Mouse (Mus musculus): ENCODE data around the gene Otx2.

Gene Otx2

GRCm38 (mm10) chr14:48673541-48673940 is at the start of gene Otx2:
Otx2 (minus strand) TSS chr14:48673819.
- DNase-seq (ENCODE audit: low spot score in 2 of 2), result no peak

- DNase-seq (ENCODE audit: low spot score in 2 of 2), result no peak
Observed at GRCm38 (mm10) chr14:48722763-48723162, 49.1 kb upstream of the Otx2 start.

GRCm38 (mm10) chr14:48719296-48719695 is 45.7 kb upstream of the Otx2 start:
- no peak for DNase-seq (ENCODE audit: low spot score in 2 of 2)

- no peak for DNase-seq (ENCODE audit: low spot score in 2 of 2)
Observed at GRCm38 (mm10) chr14:48717632-48718279, 44.1 kb upstream of the Otx2 start.

- DNase-seq (ENCODE audit: low spot score in 2 of 2), result no peak
Observed at GRCm38 (mm10) chr14:48716456-48716855, 42.8 kb upstream of the Otx2 start.

- no peak for DNase-seq (ENCODE audit: low spot score in 2 of 2)
Observed at GRCm38 (mm10) chr14:48710871-48711370, 37.3 kb upstream of the Otx2 start.

GRCm38 (mm10) chr14:48710062-48710870 is 36.6 kb upstream of the Otx2 start:
- DNase-seq (ENCODE audit: low spot score in 2 of 2), result no peak

- no peak for DNase-seq (ENCODE audit: low spot score in 2 of 2)
Observed at GRCm38 (mm10) chr14:48709371-48710061, 35.9 kb upstream of the Otx2 start.

GRCm38 (mm10) chr14:48707844-48708383 is 34.3 kb upstream of the Otx2 start:
- no peak for DNase-seq (ENCODE audit: low spot score in 2 of 2)

GRCm38 (mm10) chr14:48707391-48707790 is 33.8 kb upstream of the Otx2 start:
- no peak for DNase-seq (ENCODE audit: low spot score in 2 of 2)

GRCm38 (mm10) chr14:48700790-48701370 is 27.3 kb upstream of the Otx2 start:
- no peak for DNase-seq (ENCODE audit: low spot score in 2 of 2)

GRCm38 (mm10) chr14:48679590-48679989 is 6.0 kb upstream of the Otx2 start:
- DNase-seq (ENCODE audit: low spot score in 2 of 2), result no peak

GRCm38 (mm10) chr14:48678674-48679073 is 5.1 kb upstream of the Otx2 start:
- no peak for DNase-seq (ENCODE audit: low spot score in 2 of 2)

GRCm38 (mm10) chr14:48674036-48674831 is 615 bp upstream of the Otx2 start:
- no peak for DNase-seq (ENCODE audit: low spot score in 2 of 2)

GRCm38 (mm10) chr14:48672611-48673176 is 925 bp downstream of the Otx2 start:
- no peak for DNase-seq (ENCODE audit: low spot score in 2 of 2)

- DNase-seq (ENCODE audit: low spot score in 2 of 2), result no peak
Observed at GRCm38 (mm10) chr14:48671480-48672240, 2.0 kb downstream of the Otx2 start.

GRCm38 (mm10) chr14:48670761-48671479 is 2.7 kb downstream of the Otx2 start:
- no peak for DNase-seq (ENCODE audit: low spot score in 2 of 2)

GRCm38 (mm10) chr14:48670258-48670630 is 3.4 kb downstream of the Otx2 start:
- DNase-seq (ENCODE audit: low spot score in 2 of 2), result no peak
